Mouse (Mus musculus): ENCODE measurements around the gene Klf17. TPM values are rescaled to one million over a fixed set of nuclear protein-coding genes. Genes with fewer than 3 reads are reported as not detected.
A peak's percentile ranks its signal among the peaks of the same experiment; 100 is the strongest.
"Not testable (repeated sequence)": the region's sequence is repeated elsewhere in the genome, so short reads cannot be mapped to it uniquely, and the experiment has no call there.

The Klf17 gene
- not detected for polyA plus RNA-seq (2021)

- ChIA-PET POLR2A (no interaction called here), CTCF (no interaction called here)
- in situ Hi-C loops (cut with MboI; ENCODE audit: low pct_unique_long_range_greater_than_20kb): loop anchor here (10.0 kb wide), 1 partner anchor 51 kb away; no protein-coding TSS in a partner anchor
- no peak for ATAC-seq
- DNase-seq (ENCODE audit: low read depth, low spot score): no peak
- no peak for TF ChIP-seq CTCF (IDR thresholded peaks at IDR 0.05)
- H3K27me3 ChIP-seq: peaks cover 8% of the 10 kb centered on the region
Observed at GRCm38 (mm10) chr4:117765416-117765815, at the start of gene Klf17. Gene Klf17, minus strand, starts transcription at chr4:117765648.

- CTCF ChIA-PET: no interaction called here
- DNase-seq (ENCODE audit: low read depth, low spot score): no peak
- POLR2A ChIA-PET: no interaction called here
- ATAC-seq: no peak
- H3K27me3 ChIP-seq: peaks cover 6% of the 10 kb centered on the region
- no peak for TF ChIP-seq CTCF (IDR thresholded peaks at IDR 0.05)
- in situ Hi-C loops (cut with MboI; ENCODE audit: low pct_unique_long_range_greater_than_20kb): no loop called here
Observed at GRCm38 (mm10) chr4:117814333-117814732, 48.9 kb upstream of the Klf17 start.

DNA sequence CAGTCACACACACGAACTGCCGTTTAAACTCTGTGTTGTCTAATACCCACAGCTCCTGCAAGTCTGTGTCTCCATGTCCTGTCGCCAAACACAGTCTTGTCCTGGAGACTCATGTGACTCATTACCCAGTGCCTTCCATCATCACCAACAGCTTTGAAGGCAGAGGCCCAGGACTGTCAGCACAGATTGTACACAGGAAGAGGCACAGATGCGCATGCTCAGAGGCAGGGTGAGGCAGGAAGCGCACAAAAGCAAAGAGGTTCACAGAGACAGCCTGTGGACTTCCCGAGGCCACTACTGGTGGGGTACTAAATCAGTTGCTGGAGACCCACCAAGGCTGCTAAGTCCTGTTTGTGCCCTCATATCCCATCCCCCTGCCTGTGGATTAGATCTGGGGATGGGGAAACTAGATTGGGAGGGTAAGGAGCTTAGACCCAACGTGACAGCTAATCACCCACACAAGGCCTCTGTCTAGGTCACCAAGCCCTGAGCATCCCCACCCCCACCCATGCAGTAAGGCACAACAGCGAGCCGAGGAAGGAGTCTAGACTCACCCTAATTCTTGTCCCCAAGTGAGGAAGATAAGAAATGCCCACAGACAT is 48.2 kb upstream of the Klf17 start:
- ChIA-PET CTCF (no interaction called here), POLR2A (no interaction called here)
- no peak for TF ChIP-seq CTCF (IDR thresholded peaks at IDR 0.05)
- in situ Hi-C loops (cut with MboI; ENCODE audit: low pct_unique_long_range_greater_than_20kb): no loop called here
- DNase-seq (ENCODE audit: low read depth, low spot score) (no peak), ATAC-seq (no peak)
- peaks cover 6% of the 10 kb centered on the region for H3K27me3 ChIP-seq

DNA sequence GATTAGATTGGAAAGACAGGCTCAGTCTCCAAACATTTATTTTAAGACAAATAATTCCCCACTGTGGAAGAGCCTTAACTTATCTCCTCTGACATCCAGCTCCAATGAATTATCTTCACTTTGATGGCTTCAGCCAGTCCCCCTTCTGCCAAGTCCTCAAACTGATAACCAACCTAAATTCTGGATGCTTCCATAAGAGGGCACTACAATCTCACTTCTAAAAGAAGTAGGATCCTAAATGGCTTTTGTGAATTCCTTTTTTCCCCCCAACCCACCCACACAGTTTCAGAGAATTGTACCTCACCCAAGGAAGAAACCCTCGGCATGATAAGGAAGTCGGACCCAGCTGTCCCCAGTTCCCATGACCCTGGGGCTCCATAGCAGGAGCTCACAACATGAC is 45.5 kb upstream of the Klf17 start:
- peaks cover 6% of the 10 kb centered on the region for H3K27me3 ChIP-seq
- in situ Hi-C loops (cut with MboI; ENCODE audit: low pct_unique_long_range_greater_than_20kb): no loop called here
- no peak for DNase-seq (ENCODE audit: low read depth, low spot score)
- ChIA-PET POLR2A (no interaction called here), CTCF (interaction anchor here (2.2 kb wide), 1 partner anchor 48 kb away, joined by 7 read pairs; no protein-coding TSS in a partner anchor)
- peak; percentile 17 for TF ChIP-seq CTCF (IDR thresholded peaks at IDR 0.05)
- no peak for ATAC-seq

DNA sequence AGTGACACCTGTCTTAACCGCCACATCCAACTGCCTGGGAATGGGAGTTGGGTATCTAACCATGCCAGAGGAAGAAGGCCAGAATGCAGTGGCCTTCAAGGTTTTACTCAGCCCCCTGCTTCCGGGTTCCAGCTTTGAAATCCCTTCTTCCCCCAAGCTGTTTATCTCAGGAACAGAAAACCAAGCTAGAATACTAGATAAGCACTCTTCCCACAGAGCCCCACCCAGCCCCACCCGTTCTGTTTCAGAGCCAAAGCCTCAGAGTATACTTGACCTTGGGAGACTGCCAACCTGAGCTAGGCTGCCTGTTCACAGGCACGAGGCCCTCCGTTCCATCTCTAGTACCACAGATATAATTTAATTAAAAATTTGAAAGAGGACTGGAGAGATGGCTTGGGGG is 41.5 kb upstream of the Klf17 start:
- TF ChIP-seq CTCF (IDR thresholded peaks at IDR 0.05): no peak

GRCm38 (mm10) chr4:117799904-117800303 is 34.5 kb upstream of the Klf17 start:
- peak; percentile 41 for TF ChIP-seq CTCF (IDR thresholded peaks at IDR 0.05)
- no peak for DNase-seq (ENCODE audit: low read depth, low spot score)
- CTCF ChIA-PET: no interaction called here
- in situ Hi-C loops (cut with MboI; ENCODE audit: low pct_unique_long_range_greater_than_20kb): no loop called here
- no peaks in the 10 kb centered on the region for H3K27me3 ChIP-seq
- no peak for ATAC-seq
- POLR2A ChIA-PET: no interaction called here

More for the DNA sequence above, 41.5 kb upstream of the Klf17 start:
- no peak for DNase-seq (ENCODE audit: low read depth, low spot score)
- ATAC-seq: no peak
- ChIA-PET CTCF (no interaction called here), POLR2A (no interaction called here)
- peaks cover 6% of the 10 kb centered on the region for H3K27me3 ChIP-seq
- in situ Hi-C loops (cut with MboI; ENCODE audit: low pct_unique_long_range_greater_than_20kb): no loop called here

DNA sequence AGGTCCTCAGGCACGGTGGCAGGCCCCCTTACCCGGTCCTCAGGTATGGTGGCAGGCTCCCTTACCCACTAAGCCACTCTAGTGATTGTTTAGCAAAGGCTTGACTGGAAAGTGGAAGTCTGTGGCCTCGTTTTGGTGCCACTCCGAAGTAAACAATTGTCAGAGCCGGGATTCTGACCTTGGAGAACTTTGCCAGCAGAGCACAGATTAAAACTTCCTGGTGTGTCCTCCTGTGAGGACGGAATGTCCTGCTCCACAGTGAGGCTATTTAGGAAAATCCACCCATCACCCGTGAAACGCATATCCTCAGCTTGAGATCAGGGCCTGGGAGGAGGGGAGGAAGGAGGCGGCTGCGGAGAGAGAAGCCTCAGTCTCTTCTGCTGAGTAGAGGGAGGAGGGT is 22.9 kb upstream of the Klf17 start:
- in situ Hi-C loops (cut with MboI; ENCODE audit: low pct_unique_long_range_greater_than_20kb): no loop called here
- ATAC-seq: no peak
- DNase-seq (ENCODE audit: low read depth, low spot score): no peak
- TF ChIP-seq CTCF (IDR thresholded peaks at IDR 0.05): no peak
- peaks cover 4% of the 10 kb centered on the region for H3K27me3 ChIP-seq
- ChIA-PET POLR2A (no interaction called here), CTCF (no interaction called here)

GRCm38 (mm10) chr4:117786963-117787362 is 21.5 kb upstream of the Klf17 start:
- H3K27me3 ChIP-seq: no peaks in the 10 kb centered on the region
- in situ Hi-C loops (cut with MboI; ENCODE audit: low pct_unique_long_range_greater_than_20kb): no loop called here
- POLR2A ChIA-PET: no interaction called here
- CTCF ChIA-PET: no interaction called here
- DNase-seq (ENCODE audit: low read depth, low spot score) (no peak), ATAC-seq (no peak)
- TF ChIP-seq CTCF (IDR thresholded peaks at IDR 0.05): no peak

GRCm38 (mm10) chr4:117782908-117783307 is 17.5 kb upstream of the Klf17 start:
- in situ Hi-C loops (cut with MboI; ENCODE audit: low pct_unique_long_range_greater_than_20kb): no loop called here
- ChIA-PET CTCF (no interaction called here), POLR2A (no interaction called here)
- ATAC-seq (no peak), DNase-seq (ENCODE audit: low read depth, low spot score) (no peak)
- H3K27me3 ChIP-seq: peaks cover 22% of the 10 kb centered on the region
- TF ChIP-seq CTCF (IDR thresholded peaks at IDR 0.05): no peak

DNA sequence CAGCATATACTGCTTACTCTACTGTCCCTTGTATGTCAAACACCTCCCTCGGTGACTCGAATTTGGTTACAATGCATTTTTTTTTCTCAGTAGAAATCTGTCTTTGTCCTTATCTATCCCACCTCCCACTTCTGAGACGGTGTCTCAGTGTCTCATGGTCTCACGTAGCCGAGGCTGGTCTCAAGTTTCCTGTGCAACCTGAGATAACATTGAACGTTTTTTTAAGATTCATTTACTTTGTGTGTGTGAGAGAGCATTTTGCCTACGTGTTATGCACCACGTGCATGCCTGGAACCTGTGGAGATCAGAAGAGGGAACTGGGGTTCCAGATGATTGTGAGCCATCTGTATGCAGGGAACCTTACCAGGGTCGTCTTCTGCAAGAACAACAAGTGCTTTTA is 7.5 kb upstream of the Klf17 start:
- CTCF ChIA-PET: no interaction called here
- no peak for ATAC-seq
- in situ Hi-C loops (cut with MboI; ENCODE audit: low pct_unique_long_range_greater_than_20kb): no loop called here
- no peak for DNase-seq (ENCODE audit: low read depth, low spot score)
- POLR2A ChIA-PET: no interaction called here
- H3K27me3 ChIP-seq: peaks cover 5% of the 10 kb centered on the region
- no peak for TF ChIP-seq CTCF (IDR thresholded peaks at IDR 0.05)

DNA sequence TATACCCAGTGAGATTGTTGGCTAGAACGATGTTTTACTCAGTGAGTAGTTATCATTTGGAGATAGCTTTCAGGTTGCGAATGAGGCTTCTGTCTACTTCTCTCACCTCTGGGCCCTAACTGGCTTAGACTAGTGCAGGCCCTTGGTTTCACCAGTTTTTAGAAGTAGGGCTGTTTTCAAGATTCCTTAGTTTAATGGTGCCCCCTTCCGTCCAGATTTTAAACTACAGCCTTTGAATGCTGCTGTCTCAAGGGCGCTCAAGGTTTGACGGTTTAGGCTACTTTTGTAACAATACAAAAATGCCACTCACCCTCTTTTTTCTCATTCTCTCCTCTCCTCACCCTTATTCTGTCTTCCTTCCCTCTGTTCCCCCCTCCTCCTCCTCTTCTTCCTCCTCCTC is 5.5 kb upstream of the Klf17 start:
- ChIA-PET CTCF (no interaction called here), POLR2A (no interaction called here)
- in situ Hi-C loops (cut with MboI; ENCODE audit: low pct_unique_long_range_greater_than_20kb): no loop called here
- DNase-seq (ENCODE audit: low read depth, low spot score) (peak; percentile 17), ATAC-seq (no peak)
- TF ChIP-seq CTCF (IDR thresholded peaks at IDR 0.05): peak; percentile 63
- H3K27me3 ChIP-seq: no peaks in the 10 kb centered on the region

- POLR2A ChIA-PET: no interaction called here
Observed at GRCm38 (mm10) chr4:117760151-117760550, 5.3 kb downstream of the Klf17 start.

GRCm38 (mm10) chr4:117752469-117752868 is 13.0 kb downstream of the Klf17 start:
- CTCF ChIA-PET, POLR2A ChIA-PET: not testable (repeated sequence)

More at GRCm38 (mm10) chr4:117760151-117760550, 5.3 kb downstream of the Klf17 start:
- no peak for ATAC-seq
- in situ Hi-C loops (cut with MboI; ENCODE audit: low pct_unique_long_range_greater_than_20kb): loop anchor here (10.0 kb wide), 1 partner anchor 45 kb away; no protein-coding TSS in a partner anchor
- CTCF ChIA-PET: no interaction called here
- TF ChIP-seq CTCF (IDR thresholded peaks at IDR 0.05): no peak
- H3K27me3 ChIP-seq: peaks cover 9% of the 10 kb centered on the region
- DNase-seq (ENCODE audit: low read depth, low spot score): no peak

More at GRCm38 (mm10) chr4:117752469-117752868, 13.0 kb downstream of the Klf17 start:
- in situ Hi-C loops (cut with MboI; ENCODE audit: low pct_unique_long_range_greater_than_20kb); H3K27me3 ChIP-seq; DNase-seq (ENCODE audit: low read depth, low spot score); ATAC-seq: not testable (repeated sequence)
